ENCODE assay signal across 22 mouse cellular contexts in the genomic region with DNA sequence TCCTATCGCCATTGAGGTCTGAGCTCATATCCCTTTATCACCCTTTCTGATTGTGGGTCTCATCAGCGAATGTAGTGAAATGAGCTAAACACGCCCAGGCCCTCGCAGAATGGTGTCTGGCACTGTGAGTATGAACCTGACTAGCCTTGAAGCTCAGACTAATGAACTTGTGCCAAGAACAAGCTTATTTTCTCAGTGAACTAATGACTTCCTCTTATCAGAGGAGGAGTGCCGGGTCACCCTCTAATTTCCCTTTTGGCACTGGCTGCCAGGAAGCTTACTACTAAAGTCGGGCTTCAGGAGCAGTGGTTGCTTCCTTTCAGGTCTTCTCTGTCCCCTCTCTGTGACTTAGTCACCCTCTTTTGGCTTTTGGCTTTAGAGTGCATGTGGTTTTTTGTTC. TPM values are rescaled to one million over a fixed set of nuclear protein-coding genes. Genes with fewer than 3 reads are reported as not detected.
DNase-seq lines count a peak whose midpoint lies in the region; ATAC-seq lines count a peak whose summit lies in the region.
"Had no signal": no experiment of that assay in that cellular context is flagged by ENCODE, and none has a peak within 500 bp of the region (broad histone marks: within the 10 kb centered on the region; RNA-seq: fewer than 3 reads in every experiment).

No protein-coding gene starts in this region.

- no peak overlapping the region for H3K4me2 ChIP-seq in heart, embryonic 12.5 days
- H3K4me2 ChIP-seq in forebrain, embryonic 13.5 days = no peak overlapping the region
- H3K4me2 ChIP-seq: heart, embryonic 13.5 days; hindbrain, embryonic 12.5 days; liver, embryonic 13.5 days; midbrain, embryonic 15.5 days had no signal

- DNase-seq in heart, adult 11 months = peak; percentile 97
- DNase-seq in kidney, adult 9 months = peak; percentile 34
- no peak for DNase-seq in kidney, postnatal 4 days
- DNase-seq in kidney, postnatal 25 days = peak; percentile 39 to 64
- DNase-seq in lung, postnatal 36 days = peak; percentile 59
- no peak for DNase-seq in left cerebral cortex, postnatal 10 days (ENCODE audit: extremely low spot score in 1 of 2, low spot score in 2 of 2)
- DNase-seq: adrenal gland, postnatal 36 days; liver, embryonic 13.5 days; retina, postnatal 1 day; right cerebral cortex, postnatal 4 days; thymus, postnatal 25 days had no signal

- WGBS in heart, embryonic 12.5 days = 39% methylated on average over 6 of the region's 6 CpGs
- 81% methylated on average over 6 of the region's 6 CpGs for WGBS in forebrain, embryonic 13.5 days

- H3K9me3 ChIP-seq in heart, embryonic 12.5 days (replicated peaks) = no peaks in the 10 kb centered on the region
- no peaks in the 10 kb centered on the region for H3K9me3 ChIP-seq in forebrain, embryonic 13.5 days (replicated peaks)
- H3K9me3 ChIP-seq: heart, embryonic 13.5 days; hindbrain, embryonic 12.5 days; liver, embryonic 13.5 days; midbrain, embryonic 15.5 days had no signal

- H3K27me3 ChIP-seq in heart, embryonic 12.5 days (replicated peaks) = peaks cover 34% of the 10 kb centered on the region
- H3K27me3 ChIP-seq in forebrain, embryonic 13.5 days = no peaks in the 10 kb centered on the region
- H3K27me3 ChIP-seq: hindbrain, embryonic 12.5 days; midbrain, embryonic 15.5 days had no signal

- H3K27ac ChIP-seq in heart, embryonic 12.5 days (ENCODE audit: poor library complexity, severe bottlenecking) = no peak overlapping the region
- no peak overlapping the region for H3K27ac ChIP-seq in forebrain, embryonic 13.5 days
- H3K27ac ChIP-seq: heart, embryonic 13.5 days; hindbrain, embryonic 12.5 days; layer of hippocampus, adult 2 months; liver, embryonic 13.5 days; midbrain, embryonic 15.5 days had no signal

- H3K4me1 ChIP-seq in heart, embryonic 12.5 days (replicated peaks) = peaks cover 30% of the 10 kb centered on the region
- H3K4me1 ChIP-seq in forebrain, embryonic 13.5 days = no peaks in the 10 kb centered on the region
- H3K4me1 ChIP-seq: liver, embryonic 13.5 days; midbrain, embryonic 15.5 days had no signal

- no peak for ATAC-seq in heart, embryonic 12.5 days (ENCODE audit: insufficient number of reproducible peaks, low FRiP score)
- no peak for ATAC-seq in forebrain, embryonic 13.5 days
- ATAC-seq: forebrain, embryonic 16.5 days; midbrain, embryonic 15.5 days had no signal

- intact Hi-C loops in left cerebral cortex, postnatal 10 days (cut with DNase I) = no loop called here

- no peaks in the 10 kb centered on the region for H3K36me3 ChIP-seq in heart, embryonic 12.5 days
- H3K36me3 ChIP-seq in forebrain, embryonic 13.5 days (ENCODE audit: poor library complexity, severe bottlenecking) = no peaks in the 10 kb centered on the region
- H3K36me3 ChIP-seq: hindbrain, embryonic 12.5 days; liver, embryonic 13.5 days; midbrain, embryonic 15.5 days had no signal

- H3K4me3 ChIP-seq in heart, embryonic 12.5 days = no peak overlapping the region
- no peak overlapping the region for H3K4me3 ChIP-seq in forebrain, embryonic 13.5 days
- H3K4me3 ChIP-seq: erythroblast, embryonic 14.5 days; heart, embryonic 13.5 days; hindbrain, embryonic 12.5 days; layer of hippocampus, adult 2 months; liver, embryonic 13.5 days; midbrain, embryonic 15.5 days had no signal

- no peak overlapping the region for H3K9ac ChIP-seq in heart, embryonic 12.5 days
- H3K9ac ChIP-seq in forebrain, embryonic 13.5 days = no peak overlapping the region
- H3K9ac ChIP-seq: heart, embryonic 13.5 days; hindbrain, embryonic 12.5 days; liver, embryonic 13.5 days; midbrain, embryonic 15.5 days had no signal

RNA-seq across cellular contexts. Expression of a gene that starts 12.7 kb away (rescaled TPM):
- polyA plus RNA-seq in heart, embryonic 12.5 days (2016; fragmentation: Nextera tagmentation; extraction: Ambion mirVana) = 210 and 213 TPM in 2 replicates
- polyA plus RNA-seq in forebrain, embryonic 13.5 days (2015; fragmentation: Nextera tagmentation; extraction: Ambion mirVana) = 8.5 and 12.2 TPM in 2 replicates
- total RNA-seq in left cerebral cortex, postnatal 10 days (2021) = 10 to 100 TPM in 1 of 2 experiments, 1 to 10 TPM in 1; 9.8 to 10.9 TPM
- total RNA-seq: common myeloid progenitor, adult 5-6 weeks; megakaryocyte, adult 5-6 weeks; neutrophil, adult 5-6 weeks had no signal

Comparison
In these comparisons a context has a peak if more than half of its experiments do, and no peak if none do; other contexts are left out.
1. DNase-seq: peak in heart, adult 11 months (single experiment), kidney, adult 9 months (single experiment), kidney, postnatal 25 days (2 of 2) and lung, postnatal 36 days (single experiment); none in kidney, postnatal 4 days (0 of 2) and left cerebral cortex, postnatal 10 days (0 of 2).
2. RNA of a gene that starts 12.7 kb away (polyA plus RNA-seq): 210 to 213 TPM in heart, embryonic 12.5 days; 8.5 to 12.2 TPM in forebrain, embryonic 13.5 days; every median in the first group is over 10 times any median in the second.